Mouse (Mus musculus): ENCODE results near the gene Lin54. TPM values are rescaled to one million over a fixed set of nuclear protein-coding genes. Genes with fewer than 3 reads are reported as not detected.

Gene Lin54
- 28.1 TPM for total RNA-seq (2023)

GRCm38 (mm10) chr5:100500458-100500961, at the start of gene Lin54:
Gene Lin54, minus strand, starts transcription at chr5:100500639.

GRCm38 (mm10) chr5:100518049-100519026, 17.9 kb upstream of the Lin54 start, which contains the start of gene Cops4:
Gene Cops4, plus strand, starts transcription at chr5:100518309.

GRCm38 (mm10) chr5:100415761-100416590, 84.5 kb downstream of the Lin54 start, which contains the start of gene Sec31a:
Gene Sec31a, minus strand, starts transcription at chr5:100416234.

Other genes with a start within 250 kb of the Lin54 start
- 137 TPM for gene Sec31a, start 84.4 kb downstream of the Lin54 start, total RNA-seq (2023)
- gene Cops4, start 17.7 kb upstream of the Lin54 start, total RNA-seq (2023), result 64.3 TPM
- 55.5 TPM for gene Plac8, start 71.6 kb upstream of the Lin54 start, total RNA-seq (2023)
- gene Coq2, start 174.5 kb upstream of the Lin54 start, total RNA-seq (2023), result 39.2 TPM
- 1.4 TPM for gene Hpse, start 219.1 kb upstream of the Lin54 start, total RNA-seq (2023)

Measured in CD8-positive naive resting alpha-beta T cell, adult 57 days (primary cell).